Mouse (Mus musculus): ENCODE measurements around the gene Plb1. TPM values are rescaled to one million over a fixed set of nuclear protein-coding genes. Genes with fewer than 3 reads are reported as not detected.

Plb1 gene
- polyA plus RNA-seq (2017; shearing (Covaris generic)) = not detected

DNA sequence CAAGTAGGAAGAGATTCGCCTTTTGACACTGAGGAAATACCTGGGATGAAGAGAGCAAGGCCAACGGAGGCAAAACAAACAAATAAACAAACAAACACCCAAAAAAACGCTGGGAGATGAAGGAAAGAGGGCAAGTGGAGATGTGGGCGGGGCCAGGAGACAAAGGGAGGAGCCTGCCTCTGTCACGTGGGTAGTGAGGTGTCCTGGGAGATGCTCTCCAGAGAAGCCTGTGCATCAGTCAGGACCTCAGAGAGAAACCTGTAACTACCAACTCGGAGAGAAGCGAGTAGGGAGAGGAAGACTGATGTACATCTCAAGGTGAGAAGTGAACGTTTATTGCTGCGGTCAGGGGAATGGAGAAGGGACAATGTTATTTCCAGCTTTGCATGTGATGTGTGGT lies at the start of gene Plb1:
Gene Plb1 (plus strand): TSS at position 235 of the 400 bp plus-strand sequence.
- ATAC-seq = no peak

DNA sequence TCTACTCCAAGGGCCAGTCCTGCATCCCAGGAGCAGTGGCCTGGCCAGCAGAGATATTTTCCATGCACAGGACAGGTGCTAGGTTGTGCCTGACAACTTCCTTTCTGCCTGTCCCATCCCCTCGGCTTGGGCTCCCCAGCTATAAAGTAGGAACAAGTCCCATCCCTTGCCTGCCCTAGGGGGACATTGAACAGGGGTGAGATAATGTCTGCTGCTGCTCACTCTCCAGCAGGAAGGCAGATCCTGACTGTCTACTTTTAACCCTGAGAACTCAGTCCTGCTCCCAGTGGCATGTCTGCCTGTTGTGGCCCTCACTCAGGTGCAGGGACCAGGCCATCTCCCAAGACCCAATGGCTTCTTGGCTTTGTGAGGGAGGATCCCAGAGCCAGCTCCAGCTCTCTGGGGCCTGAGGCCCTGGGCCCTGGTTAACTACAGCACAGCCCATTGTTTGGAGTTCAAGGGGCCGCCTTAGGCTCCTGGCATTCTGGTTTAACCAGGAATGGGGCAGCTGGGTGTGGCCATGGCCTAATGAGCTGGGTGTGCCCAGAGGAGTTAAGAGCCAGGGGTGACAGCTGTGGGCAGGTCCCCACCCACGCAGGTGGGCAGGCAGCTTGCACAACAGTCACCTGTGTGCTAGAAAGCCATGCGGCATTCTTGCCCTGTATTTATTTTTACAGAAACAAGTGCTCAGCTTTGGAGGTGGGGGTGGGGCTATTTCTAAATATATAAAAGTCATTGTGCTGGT lies 49.5 kb upstream of the Plb1 start:
- no peak for ATAC-seq

DNA sequence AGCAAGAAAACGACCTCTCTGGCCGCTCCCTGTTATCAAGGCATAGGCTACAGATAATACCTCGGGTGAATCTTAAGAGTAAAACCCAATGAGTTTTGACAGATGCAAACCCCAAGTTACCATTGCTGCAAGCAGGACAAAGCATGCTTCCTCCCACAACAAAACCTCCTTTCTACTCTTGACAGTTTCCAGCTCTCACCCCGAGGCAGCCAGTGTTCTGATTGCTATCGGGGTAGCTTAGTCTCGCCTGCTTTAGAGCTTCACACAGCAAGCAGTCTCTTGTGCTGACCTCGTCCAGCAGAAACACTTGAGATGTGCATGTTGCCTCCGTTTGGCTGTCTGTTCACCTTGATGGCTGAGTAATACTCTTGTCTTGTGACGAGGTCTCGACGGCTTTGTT lies 44.8 kb upstream of the Plb1 start:
- no peak for ATAC-seq

DNA sequence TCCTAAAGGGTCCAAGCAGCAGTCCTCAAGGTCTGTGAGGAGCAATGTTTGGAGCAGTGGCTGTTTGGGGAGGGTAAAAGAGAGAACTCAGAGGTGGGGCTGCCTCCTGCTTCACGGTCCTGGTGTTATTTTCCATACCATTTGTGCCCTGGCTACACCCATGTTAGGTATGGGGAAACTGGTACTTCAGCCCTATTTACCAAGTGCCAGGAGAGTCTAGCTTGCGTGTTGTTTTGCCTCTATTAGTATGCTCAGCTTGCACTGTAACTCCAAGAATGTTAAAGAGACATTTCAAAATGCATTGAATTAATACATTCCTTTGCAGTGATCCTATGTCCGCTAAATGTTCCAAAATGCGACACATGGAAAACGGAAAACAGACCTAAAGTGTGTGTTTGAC lies 41.2 kb upstream of the Plb1 start:
- no peak for ATAC-seq

DNA sequence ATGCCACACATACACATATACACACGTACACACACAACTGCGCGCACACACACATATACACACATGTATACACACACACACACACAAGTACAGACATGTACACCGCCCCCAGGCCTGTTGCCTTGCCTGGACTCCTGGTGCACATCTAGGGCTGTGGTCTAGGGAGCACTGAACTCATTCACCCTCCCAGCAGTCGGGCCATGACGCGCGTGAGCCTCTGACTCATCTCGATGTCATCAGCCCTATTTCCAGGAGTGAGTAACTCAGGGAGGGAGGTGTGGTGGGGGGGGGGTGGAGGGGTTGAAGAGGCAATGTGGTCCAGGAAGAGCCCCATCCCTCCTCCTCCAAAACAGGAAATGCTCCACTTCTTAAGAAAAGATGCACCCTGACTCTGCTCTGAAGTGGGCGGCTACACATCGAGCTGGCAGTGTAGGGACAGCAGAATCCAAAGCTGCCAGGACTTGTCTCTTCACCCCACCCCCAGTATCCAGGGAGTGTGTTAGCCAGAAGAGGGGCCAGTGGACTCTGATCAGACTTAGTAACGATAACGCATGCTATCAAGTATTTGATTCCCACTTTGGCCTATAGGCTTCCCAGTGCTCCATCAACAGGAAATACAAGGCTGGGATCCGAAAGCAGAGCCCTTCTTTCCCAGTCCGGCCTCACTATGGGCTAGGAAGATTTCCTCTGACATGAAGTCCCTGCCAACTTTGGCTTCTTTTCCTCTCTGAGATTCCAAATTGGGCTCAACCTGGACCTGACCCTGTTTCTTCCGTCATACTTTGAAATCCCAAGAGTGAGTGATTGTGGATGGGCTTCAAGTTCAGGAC lies 40.3 kb upstream of the Plb1 start:
- no peak for ATAC-seq

DNA sequence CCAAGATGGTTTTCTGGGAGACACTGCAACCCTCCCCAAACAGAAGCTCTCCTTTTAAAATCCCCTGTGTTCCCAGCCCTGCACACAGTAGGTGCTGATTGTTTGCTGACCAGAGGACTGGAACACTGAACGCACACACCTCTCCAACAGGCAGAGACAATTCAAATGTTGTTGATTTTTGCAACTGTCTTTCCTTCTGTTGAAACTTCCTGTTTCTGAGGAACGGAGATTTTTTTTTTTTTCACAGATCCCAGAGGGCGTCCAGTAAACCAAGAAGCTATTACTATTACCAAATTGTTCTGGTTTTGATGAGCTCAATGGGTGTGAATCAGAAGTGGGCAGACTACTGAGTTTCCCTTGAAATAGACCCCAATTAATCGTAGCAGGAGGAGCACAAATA lies 38.3 kb upstream of the Plb1 start:
- ATAC-seq = no peak

DNA sequence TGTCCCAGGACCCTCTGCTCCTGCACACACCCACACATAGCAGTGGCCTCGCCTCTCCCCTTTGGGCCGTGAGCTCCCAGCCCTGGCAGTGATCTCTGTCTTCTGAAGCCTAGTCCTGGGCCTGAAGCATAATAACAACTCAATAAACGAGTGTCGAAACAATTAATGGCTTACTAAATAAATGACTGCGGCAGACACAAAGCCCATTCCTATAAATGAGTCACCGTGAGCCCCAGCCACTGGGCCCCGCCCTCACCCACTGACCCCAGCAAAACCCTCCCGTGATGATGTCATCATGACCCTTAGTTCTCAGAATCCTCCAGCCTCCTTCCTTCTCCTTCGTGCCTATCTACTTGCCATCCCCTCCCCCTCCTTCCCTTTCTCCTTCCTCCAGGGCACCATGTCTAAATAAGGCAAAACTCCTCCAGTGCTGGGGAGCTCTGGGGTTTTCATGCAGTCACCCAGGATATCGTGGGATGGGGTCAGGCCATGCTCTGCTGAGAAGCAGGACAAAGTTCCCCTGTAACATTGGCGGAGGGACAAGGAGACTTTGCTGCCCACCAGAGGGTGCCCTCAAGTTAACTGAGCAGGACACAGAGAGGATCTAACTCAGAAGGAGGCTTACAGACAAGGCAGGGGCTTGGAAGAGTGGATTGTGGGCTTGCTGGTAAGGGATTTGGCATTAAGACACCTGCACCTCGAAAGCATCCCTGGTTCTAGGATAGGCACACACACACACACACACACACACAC lies 36.5 kb upstream of the Plb1 start:
- no peak for ATAC-seq

DNA sequence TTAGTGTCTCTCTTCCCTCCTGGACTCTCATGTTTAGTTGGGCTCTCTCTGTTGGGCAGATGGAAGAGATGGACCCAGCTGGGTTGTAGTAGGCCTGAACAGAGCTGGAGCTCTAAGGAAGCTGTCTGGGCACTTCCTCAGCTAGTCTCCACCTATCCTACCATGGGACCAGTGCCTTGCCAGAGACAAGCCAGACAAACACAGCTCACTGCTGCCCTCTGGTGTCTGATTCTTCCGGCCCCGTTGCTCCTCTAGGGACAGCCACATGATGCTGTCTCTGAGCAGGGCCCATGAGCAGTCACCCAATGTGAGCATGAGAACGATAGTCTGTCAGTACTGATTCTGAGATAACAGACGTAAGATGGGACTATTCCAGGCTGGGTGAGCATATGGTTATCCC lies 34.8 kb upstream of the Plb1 start:
- peak; percentile 77 for ATAC-seq

DNA sequence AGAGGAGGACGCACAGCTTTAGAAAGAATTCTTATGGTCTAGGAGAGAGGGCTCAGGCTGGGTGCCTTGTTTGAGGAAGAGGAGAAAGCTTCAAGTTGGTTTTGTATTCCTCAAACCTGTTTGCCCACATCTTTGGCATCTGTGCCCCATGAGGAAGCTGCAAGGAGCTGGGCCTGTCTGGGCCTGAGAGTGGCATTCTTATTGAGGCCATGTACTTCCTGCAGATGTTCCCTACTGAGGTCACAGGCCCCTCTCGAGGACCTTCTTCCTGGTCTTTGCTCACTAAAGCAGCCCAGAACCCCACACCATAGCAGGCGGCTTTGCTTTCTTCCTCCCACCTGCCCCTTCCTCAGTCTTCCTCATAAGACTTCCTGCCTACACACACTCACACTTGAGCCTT lies 33.4 kb upstream of the Plb1 start:
- ATAC-seq = no peak

DNA sequence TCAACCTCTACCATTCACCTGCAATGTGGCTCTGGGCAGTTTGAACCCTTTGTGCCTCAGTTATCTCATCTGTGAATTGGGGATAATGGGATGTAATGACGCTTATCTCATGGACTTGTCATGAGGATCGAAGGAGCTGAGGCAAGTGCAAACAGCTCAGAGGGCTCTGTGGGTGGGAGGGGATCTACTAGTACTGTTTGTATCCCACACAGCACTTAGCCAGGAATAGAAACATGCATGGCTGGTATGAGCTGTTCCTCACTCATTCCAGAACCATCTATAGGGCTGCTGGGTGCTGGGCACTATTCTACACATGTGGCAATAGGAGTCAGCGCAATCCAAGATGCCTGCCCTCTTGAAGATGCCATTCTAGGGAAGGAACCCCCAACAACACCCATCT lies 32.9 kb upstream of the Plb1 start:
- ATAC-seq = no peak

DNA sequence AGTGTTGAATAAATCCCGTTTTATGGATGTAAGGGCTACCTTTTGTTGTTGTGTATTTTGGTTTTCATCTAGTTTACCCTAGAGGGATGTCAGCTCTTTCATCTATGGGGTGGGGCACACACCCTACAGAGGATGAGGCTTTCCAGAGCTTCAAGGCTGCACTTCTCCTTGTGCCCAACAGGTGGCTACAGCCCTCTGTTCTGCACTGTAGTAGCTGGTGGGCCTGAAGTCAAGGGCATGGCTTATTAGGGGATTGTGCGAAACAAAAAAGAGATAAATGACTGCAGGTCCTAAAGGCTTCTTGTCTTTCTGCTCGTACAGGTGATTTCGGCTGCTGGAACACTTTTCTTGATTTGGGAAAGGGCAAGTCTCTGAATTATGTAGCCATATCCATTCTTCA lies 27.9 kb upstream of the Plb1 start:
- ATAC-seq = no peak

DNA sequence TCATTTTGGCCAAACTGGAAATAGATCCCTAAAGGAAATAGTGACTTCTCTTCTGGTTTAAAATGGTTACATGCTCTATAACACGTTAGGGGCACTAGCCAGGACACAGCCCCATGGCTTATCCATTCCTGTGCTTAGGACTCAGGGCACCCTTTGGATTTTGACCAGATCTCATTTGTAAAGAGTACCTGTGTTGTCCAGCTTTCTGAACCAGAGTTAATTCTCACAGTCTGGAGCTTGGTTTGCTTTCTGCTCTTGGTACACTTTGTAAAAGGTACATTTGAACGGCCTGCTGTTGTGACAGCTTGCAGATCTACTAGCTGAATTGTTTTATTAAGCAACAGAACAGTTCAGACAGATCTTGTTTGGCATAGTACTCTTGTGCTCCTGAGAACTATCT lies 25.8 kb upstream of the Plb1 start:
- ATAC-seq = no peak

DNA sequence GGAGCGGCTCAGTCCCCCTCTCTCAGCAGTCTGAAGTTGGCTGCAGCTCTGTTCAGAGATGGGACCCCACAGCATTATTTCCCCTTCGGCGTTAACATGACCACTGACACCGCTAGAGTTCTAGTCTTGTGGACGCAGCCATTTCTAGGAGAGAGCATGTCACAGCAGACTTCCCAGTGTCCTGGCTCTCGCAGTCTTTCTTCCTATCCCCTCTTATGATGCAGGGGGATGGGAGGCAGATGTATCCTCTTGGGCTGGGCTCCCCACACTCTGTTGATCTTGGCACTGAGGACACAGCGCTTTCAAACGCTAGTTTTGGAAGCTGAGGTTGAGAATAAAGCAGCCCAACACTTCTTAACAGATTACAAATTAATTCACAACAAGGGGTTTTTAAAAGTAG lies 24.0 kb upstream of the Plb1 start:
- no peak for ATAC-seq

DNA sequence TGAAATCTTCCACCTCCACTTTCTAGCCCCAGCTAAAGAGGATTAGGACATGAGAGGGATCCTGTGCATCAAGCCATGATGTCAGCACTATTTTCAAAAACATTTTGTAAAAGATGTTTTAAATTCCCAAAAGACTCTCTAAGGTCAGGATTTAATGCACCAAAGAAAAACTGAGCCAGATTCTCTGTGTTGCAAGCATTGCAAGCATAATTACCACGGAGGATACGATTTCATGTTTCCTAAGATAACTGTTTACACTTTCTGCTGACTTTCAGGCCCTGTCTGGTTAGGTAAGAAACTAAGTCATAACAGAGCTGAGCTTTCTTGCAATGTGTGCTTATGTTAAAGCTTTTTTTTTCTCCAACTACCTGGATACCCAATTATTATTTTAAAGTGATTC lies 21.5 kb upstream of the Plb1 start:
- ATAC-seq = no peak

DNA sequence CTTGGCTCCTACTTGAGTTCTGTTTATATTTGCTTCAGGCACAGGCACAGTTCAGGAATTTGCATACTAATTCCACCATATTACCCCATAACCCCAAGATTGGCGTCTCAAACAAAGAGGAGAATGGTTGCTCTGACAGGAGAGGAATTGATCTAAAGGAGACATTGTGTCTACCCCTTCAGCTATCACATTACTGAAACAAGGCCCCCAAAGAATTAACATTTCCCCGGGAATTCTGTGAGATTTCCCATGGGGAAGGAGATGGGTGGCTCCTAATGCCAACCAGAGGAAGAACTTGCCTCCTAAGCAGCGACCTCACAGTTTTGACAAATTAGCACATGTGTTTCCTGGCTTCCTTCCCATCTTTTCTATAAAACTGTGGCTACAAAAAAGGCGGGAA lies 18.8 kb upstream of the Plb1 start:
- no peak for ATAC-seq

DNA sequence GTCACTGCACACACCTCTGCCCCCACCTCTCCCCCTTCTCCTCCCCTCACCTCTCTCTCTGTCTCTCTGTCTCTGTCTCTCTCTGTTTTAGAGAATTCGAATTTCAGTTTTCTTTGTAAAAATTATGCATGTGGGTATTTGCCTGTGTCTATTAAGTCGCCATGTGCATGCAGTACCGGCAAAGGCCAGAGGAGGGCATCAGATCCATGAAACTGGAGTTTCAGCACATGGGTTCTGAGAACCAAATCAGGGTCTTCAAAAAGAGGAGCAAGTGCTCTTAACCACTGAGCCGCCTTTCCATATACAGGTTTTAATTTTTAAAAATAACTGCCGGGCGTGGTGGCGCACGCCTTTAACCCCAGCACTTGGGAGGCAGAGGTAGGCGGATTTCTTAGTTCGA lies 17.0 kb upstream of the Plb1 start:
- no peak for ATAC-seq

DNA sequence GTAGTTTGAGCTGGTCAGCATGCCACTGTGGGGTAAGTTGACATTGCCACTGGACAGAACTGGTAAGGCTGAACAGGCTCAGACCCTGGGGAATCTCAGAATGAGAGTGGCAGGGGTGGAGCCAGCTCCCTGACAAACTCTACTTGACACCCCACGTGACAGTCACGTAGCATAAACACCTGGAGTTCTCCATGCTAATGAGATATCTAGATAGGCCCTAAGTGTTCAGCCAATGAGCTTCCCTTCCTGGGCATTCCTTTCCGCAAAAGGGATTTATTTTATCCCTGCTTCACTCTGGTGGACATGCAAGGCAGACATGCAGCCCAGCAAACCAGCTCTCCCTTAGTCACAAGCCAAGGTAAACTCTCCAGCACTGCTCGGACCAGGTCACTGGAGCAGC lies 16.0 kb upstream of the Plb1 start:
- ATAC-seq = no peak

DNA sequence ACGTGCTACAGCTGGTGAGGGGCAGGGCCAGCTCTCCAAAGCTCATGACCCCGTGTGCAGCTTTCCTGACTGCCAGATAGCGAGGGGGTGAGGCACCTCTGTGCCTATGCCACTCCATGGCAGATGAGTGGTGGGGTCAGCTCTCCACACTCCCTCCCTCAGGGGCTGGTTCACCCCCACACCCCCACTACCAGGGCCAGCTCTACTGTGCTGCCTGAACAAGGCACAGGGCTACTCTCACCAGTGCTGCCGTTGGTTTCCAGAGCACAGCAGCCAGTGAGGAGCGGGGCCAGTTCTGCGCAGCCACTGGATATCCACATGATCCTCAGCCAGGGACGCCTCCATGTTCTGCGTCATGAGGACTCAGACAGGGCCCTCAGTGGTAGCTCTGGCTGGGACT lies 15.0 kb upstream of the Plb1 start:
- ATAC-seq = no peak

DNA sequence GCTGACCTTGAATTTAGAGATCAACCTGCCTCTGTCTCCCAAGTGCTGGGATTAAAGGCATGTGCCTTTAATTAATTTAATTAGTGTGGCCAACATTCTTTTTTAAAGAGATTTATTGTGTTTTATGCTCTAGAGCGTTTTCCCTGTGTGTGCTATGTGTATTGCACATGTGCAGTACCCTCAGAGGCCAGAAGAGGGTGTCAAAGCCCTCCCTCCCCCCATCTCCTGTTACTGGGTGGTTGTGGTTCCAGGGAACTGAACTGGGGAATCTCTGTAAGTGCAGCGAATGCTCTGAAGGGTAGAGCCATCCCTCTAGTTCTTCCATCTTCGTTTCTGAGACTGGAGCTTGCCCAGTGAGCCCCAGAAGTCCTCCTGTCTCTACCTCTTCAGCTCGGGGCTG lies 2.1 kb upstream of the Plb1 start:
- no peak for ATAC-seq

DNA sequence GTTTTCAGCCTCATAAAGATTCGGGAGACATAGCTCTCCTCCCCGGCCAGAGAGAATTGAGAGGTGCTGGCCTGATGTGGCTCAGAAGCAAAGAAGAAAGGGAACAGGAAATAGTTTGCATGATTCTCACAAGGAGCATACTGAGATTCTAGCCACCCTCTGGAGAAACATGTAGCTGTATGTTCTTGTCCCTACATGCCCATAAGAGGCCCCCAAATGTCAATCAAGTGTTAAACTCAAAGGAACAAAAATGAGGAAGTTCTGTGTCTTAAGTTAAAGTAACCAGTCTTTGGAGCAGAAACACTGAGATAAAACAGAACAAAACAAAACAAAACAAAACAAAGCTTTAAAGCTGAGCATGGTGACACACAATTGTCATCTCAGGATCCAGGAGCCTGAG lies 6.8 kb downstream of the Plb1 start:
- no peak for ATAC-seq

DNA sequence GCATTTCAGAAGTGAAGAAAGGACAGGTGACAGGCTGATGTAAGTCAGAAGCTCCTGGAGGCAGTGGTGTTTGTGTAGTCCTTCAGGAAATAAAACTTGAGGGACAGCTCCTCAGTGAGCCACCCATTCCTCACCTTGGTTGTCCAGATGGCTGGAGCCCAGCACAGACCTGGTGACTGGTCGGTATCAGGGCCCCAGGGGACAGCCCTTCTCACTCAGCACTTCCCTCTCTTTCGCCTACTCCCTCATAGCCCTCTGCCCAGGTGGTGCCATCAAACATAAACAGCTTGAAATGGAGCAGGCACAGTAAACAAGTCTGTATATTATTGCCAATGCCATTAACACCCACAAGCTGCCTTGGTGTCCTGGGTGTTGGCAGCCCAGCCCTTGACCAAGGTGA lies 8.2 kb downstream of the Plb1 start:
- no peak for ATAC-seq

DNA sequence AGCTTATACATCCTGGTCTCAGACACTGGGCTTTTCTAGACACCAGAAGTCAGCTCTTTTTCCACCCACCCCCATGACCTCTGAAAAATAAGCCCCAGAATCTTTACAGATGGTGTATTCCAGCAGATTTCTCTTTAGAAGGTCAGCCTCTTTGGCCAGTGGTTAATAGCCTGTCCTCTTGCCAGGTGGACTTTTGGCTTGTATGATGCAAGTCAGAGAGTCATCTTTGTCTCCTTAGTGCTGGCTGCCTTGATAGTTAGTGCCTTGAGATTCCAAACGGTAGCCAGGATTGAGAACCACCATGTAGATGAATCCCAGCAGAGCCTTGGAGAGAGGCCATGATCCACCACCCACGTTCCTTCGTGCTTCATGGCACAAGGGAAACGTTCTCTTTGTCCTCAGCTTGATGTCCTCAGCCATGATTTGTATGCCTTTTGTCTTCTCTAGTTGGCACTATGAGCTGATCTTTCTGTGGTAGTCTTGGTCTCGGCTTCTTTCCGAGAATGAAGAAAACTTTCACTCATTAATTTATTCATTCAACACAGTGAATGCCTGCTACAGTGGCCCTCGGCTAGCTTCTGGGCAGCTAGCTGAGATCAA lies 10.9 kb downstream of the Plb1 start:
- no peak for ATAC-seq

DNA sequence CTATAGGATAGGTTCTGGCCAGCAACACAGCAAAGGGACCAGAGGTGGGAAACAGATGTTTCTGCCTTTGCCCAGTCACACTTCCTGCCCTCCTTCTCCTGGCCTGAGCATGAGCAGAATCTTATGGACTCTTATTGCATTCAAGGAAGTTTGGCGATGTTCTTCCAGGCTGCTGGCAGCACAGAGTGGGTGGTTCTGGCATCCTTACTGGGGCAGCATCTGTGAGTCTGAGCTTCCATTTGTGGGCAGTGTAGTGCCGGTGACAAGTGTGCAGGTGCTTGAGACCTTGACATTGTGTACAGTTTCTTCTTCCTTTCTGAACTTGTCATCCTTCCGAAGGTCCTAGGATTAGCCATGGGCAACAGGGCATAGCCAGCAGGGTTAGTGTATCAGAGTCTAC lies 12.9 kb downstream of the Plb1 start:
- ATAC-seq = no peak
